Mouse (Mus musculus): ENCODE results near the gene Coro1c.

GRCm38 (mm10) chr5:113890874-113891273 lies 17.7 kb downstream of the Coro1c start:
- TF ChIP-seq CTCF (IDR thresholded peaks at IDR 0.05; ENCODE audit: borderline replicate concordance, insufficient read depth, low read length) (no peak), POLR2A (IDR thresholded peaks at IDR 0.05; ENCODE audit: low read depth, low read length) (no peak)

All from embryonic fibroblast, embryonic 13.5 days (primary cell).